Comparison of ENCODE assay signal across 23 mouse cellular contexts in genomic region chr12:16859781-16860180, GRCm38 (mm10). TPM values are rescaled to one million over a fixed set of nuclear protein-coding genes. Genes with fewer than 3 reads are reported as not detected.
DNase-seq lines count a peak whose midpoint lies in the region; ATAC-seq and TF ChIP-seq lines count a peak whose summit lies in the region.
"Had no signal": no experiment of that assay in that cellular context is flagged by ENCODE, and none has a peak within 500 bp of the region (broad histone marks: within the 10 kb centered on the region; RNA-seq: fewer than 3 reads in every experiment).

No protein-coding gene starts in this region.

- no peaks in the 10 kb centered on the region for H3K36me3 ChIP-seq in stomach, embryonic 16.5 days (ENCODE audit: control insufficient read depth, insufficient read depth, low read length)
- H3K36me3 ChIP-seq in stomach, postnatal 0 days (ENCODE audit: control insufficient read depth, insufficient read depth, low read length), result no peaks in the 10 kb centered on the region
- H3K36me3 ChIP-seq: embryonic facial prominence, embryonic 13.5 days; embryonic facial prominence, embryonic 15.5 days; forebrain, embryonic 10.5 days; forebrain, embryonic 12.5 days had no signal

- WGBS in stomach, embryonic 16.5 days, result 85% methylated on average over 2 of the region's 2 CpGs
- 84% methylated on average over 2 of the region's 2 CpGs for WGBS in stomach, postnatal 0 days

- no peaks in the 10 kb centered on the region for H3K9me3 ChIP-seq in stomach, embryonic 16.5 days (replicated peaks; ENCODE audit: control insufficient read depth, low read length)
- H3K9me3 ChIP-seq in stomach, postnatal 0 days (ENCODE audit: control insufficient read depth, low read length), result no peaks in the 10 kb centered on the region
- H3K9me3 ChIP-seq: embryonic facial prominence, embryonic 13.5 days; embryonic facial prominence, embryonic 15.5 days; forebrain, embryonic 10.5 days; forebrain, embryonic 12.5 days had no signal

- intact Hi-C loops in heart, postnatal 25 days (cut with DNase I), result no loop called here
- intact Hi-C loops in left cerebral cortex, postnatal 10 days (cut with DNase I), result no loop called here

- H3K4me1 ChIP-seq in stomach, embryonic 16.5 days (ENCODE audit: control insufficient read depth, insufficient read depth, low read length), result no peaks in the 10 kb centered on the region; the same call in 1 of the 2 replicates
- H3K4me1 ChIP-seq in stomach, postnatal 0 days (replicated peaks; ENCODE audit: control insufficient read depth, insufficient read depth), result no peaks in the 10 kb centered on the region

- 0 out of 2 replicates have a peak, but pooled peaks have one; percentile 29 for ATAC-seq in stomach, embryonic 16.5 days (ENCODE audit: insufficient read depth, low FRiP score)
- no peak for ATAC-seq in stomach, postnatal 0 days (ENCODE audit: low FRiP score, low TSS enrichment)
- ATAC-seq: forebrain, embryonic 14.5 days; forebrain, embryonic 16.5 days had no signal

- DNase-seq in heart, adult 11 months, result peak; percentile 83
- DNase-seq in heart, postnatal 25 days (ENCODE audit: low spot score), result no peak
- no peak for DNase-seq in stomach, postnatal 0 days (ENCODE audit: low spot score)
- no peak for DNase-seq in left cerebral cortex, postnatal 10 days (ENCODE audit: extremely low spot score in 1 of 2, low spot score in 2 of 2)
- DNase-seq: adrenal gland, adult 2 months; adrenal gland, postnatal 10 days; adrenal gland, postnatal 25 days; cerebellum, adult 11 months; cerebellum, adult 18-20 months; cerebellum, adult 8-10 months; cerebellum, adult 9-11 months; cerebellum, postnatal 14 days; cerebellum, postnatal 36 days; embryo, embryonic 11 days had no signal

- H3K27ac ChIP-seq in stomach, embryonic 16.5 days (ENCODE audit: low read length), result no peak overlapping the region
- H3K27ac ChIP-seq in stomach, postnatal 0 days (replicated peaks), result no peak overlapping the region
- H3K27ac ChIP-seq: embryonic facial prominence, embryonic 13.5 days; embryonic facial prominence, embryonic 15.5 days; forebrain, embryonic 10.5 days; forebrain, embryonic 12.5 days had no signal

- no peak for TF ChIP-seq CTCF in stomach, postnatal 0 days (IDR thresholded peaks at IDR 0.05; ENCODE audit: low read depth)

- no peak for TF ChIP-seq EP300 in stomach, postnatal 0 days (optimal IDR thresholded peaks at IDR 0.05)

- H3K9ac ChIP-seq in stomach, embryonic 16.5 days (ENCODE audit: low read length), result no peak overlapping the region
- no peak overlapping the region for H3K9ac ChIP-seq in stomach, postnatal 0 days (ENCODE audit: low read length)
- H3K9ac ChIP-seq: embryonic facial prominence, embryonic 13.5 days; embryonic facial prominence, embryonic 15.5 days; forebrain, embryonic 12.5 days had no signal

- H3K4me2 ChIP-seq in stomach, embryonic 16.5 days (ENCODE audit: low read depth, low read length), result no peak overlapping the region
- no peak overlapping the region for H3K4me2 ChIP-seq in stomach, postnatal 0 days (replicated peaks; ENCODE audit: low read depth)
- H3K4me2 ChIP-seq: embryonic facial prominence, embryonic 13.5 days; embryonic facial prominence, embryonic 15.5 days; forebrain, embryonic 12.5 days had no signal

- H3K4me3 ChIP-seq in stomach, embryonic 16.5 days (replicated peaks; ENCODE audit: low read length), result no peak overlapping the region
- no peak overlapping the region for H3K4me3 ChIP-seq in stomach, postnatal 0 days (ENCODE audit: low read depth, low read length)
- H3K4me3 ChIP-seq: embryonic facial prominence, embryonic 13.5 days; embryonic facial prominence, embryonic 15.5 days; erythroblast, embryonic 14.5 days; forebrain, embryonic 10.5 days; forebrain, embryonic 12.5 days had no signal

- no peaks in the 10 kb centered on the region for H3K27me3 ChIP-seq in stomach, embryonic 16.5 days (ENCODE audit: control insufficient read depth, insufficient read depth, low read length)
- no peaks in the 10 kb centered on the region for H3K27me3 ChIP-seq in stomach, postnatal 0 days (ENCODE audit: control insufficient read depth, insufficient read depth, low read length)
- H3K27me3 ChIP-seq: embryonic facial prominence, embryonic 13.5 days; embryonic facial prominence, embryonic 15.5 days; forebrain, embryonic 12.5 days had no signal

RNA-seq across cellular contexts. Expression of gene Rock2, which starts 34.9 kb away (rescaled TPM):
- total RNA-seq in heart, postnatal 25 days (2021), result 10 to 100 TPM; 72.8 to 84.7 TPM
- 14.3 and 16.5 TPM in 2 replicates for polyA plus RNA-seq in stomach, embryonic 16.5 days (2015; fragmentation: Nextera tagmentation; extraction: Ambion mirVana)
- polyA plus RNA-seq in stomach, postnatal 0 days (2015; fragmentation: Nextera tagmentation; extraction: Ambion mirVana), result 12.1 and 13.3 TPM in 2 replicates
- 10 to 100 TPM; 67.8 to 71.2 TPM for total RNA-seq in left cerebral cortex, postnatal 10 days (2021)

RNA-seq across cellular contexts. Expression of gene E2f6, which starts 49.0 kb away (rescaled TPM):
- 10 to 100 TPM; 67.2 to 69.3 TPM for total RNA-seq in heart, postnatal 25 days (2021)
- 26.5 and 27.9 TPM in 2 replicates for polyA plus RNA-seq in stomach, embryonic 16.5 days (2015; fragmentation: Nextera tagmentation; extraction: Ambion mirVana)
- polyA plus RNA-seq in stomach, postnatal 0 days (2015; fragmentation: Nextera tagmentation; extraction: Ambion mirVana), result 12.5 and 12.7 TPM in 2 replicates
- 10 to 100 TPM; 22.0 to 22.8 TPM for total RNA-seq in left cerebral cortex, postnatal 10 days (2021)

RNA-seq across cellular contexts. Expression of gene Greb1, which starts 59.1 kb away (rescaled TPM):
- total RNA-seq in heart, postnatal 25 days (2021), result under 1 TPM; 0.31 TPM
- polyA plus RNA-seq in stomach, embryonic 16.5 days (2015; fragmentation: Nextera tagmentation; extraction: Ambion mirVana), result 0.80 and 1.0 TPM in 2 replicates
- 0.16 and 0.24 TPM in 2 replicates for polyA plus RNA-seq in stomach, postnatal 0 days (2015; fragmentation: Nextera tagmentation; extraction: Ambion mirVana)
- 1 to 10 TPM in 1 of 2 experiments, under 1 TPM in 1; 0.41 to 1.2 TPM for total RNA-seq in left cerebral cortex, postnatal 10 days (2021)
- total RNA-seq: MEL had no signal
- polyA plus RNA-seq: erythroblast, embryonic 14.5 days had no signal
